28 mouse cellular contexts compared by ENCODE assay signal in genomic region chr14:122246919-122247859, GRCm38 (mm10).
DNase-seq lines count a peak whose midpoint lies in the region; ATAC-seq and TF ChIP-seq lines count a peak whose summit lies in the region.
"Had no signal": no experiment of that assay in that cellular context is flagged by ENCODE, and none has a peak within 500 bp of the region (broad histone marks: within the 10 kb centered on the region; RNA-seq: fewer than 3 reads in every experiment).

No protein-coding gene starts in this region.

- no peak for TF ChIP-seq POLR2A in brain, embryonic 14.5 days (IDR thresholded peaks at IDR 0.05; ENCODE audit: borderline replicate concordance, extremely low read depth, insufficient read depth, insufficient read length, poor library complexity, severe bottlenecking)

- ATAC-seq in forebrain, embryonic 13.5 days, result peak; percentile 75
- ATAC-seq in forebrain, postnatal 0 days, result peak; percentile 14; the same call in 1 of the 2 replicates
- ATAC-seq in limb, embryonic 12.5 days (ENCODE audit: insufficient number of reproducible peaks, insufficient read depth, low FRiP score, low TSS enrichment, low read depth), result peak; percentile 66
- ATAC-seq: hindbrain, embryonic 16.5 days; intestine, embryonic 15.5 days had no signal

- H3K27me3 ChIP-seq in forebrain, embryonic 13.5 days, result peaks cover 28% of the 10 kb centered on the region
- peaks cover 23% of the 10 kb centered on the region; the same call in 1 of the 2 replicates for H3K27me3 ChIP-seq in forebrain, embryonic 10.5 days (ENCODE audit: poor library complexity, severe bottlenecking)
- no peaks in the 10 kb centered on the region for H3K27me3 ChIP-seq in forebrain, postnatal 0 days (ENCODE audit: insufficient read depth, low read length)
- H3K27me3 ChIP-seq in limb, embryonic 12.5 days, result peaks cover 27% of the 10 kb centered on the region
- H3K27me3 ChIP-seq: intestine, embryonic 15.5 days had no signal

- H3K27ac ChIP-seq in forebrain, embryonic 13.5 days, result no peak overlapping the region
- no peak overlapping the region for H3K27ac ChIP-seq in forebrain, embryonic 10.5 days
- no peak overlapping the region for H3K27ac ChIP-seq in forebrain, postnatal 0 days (ENCODE audit: low read depth, low read length)
- H3K27ac ChIP-seq in limb, embryonic 12.5 days, result 0 out of 2 replicates have a peak overlapping the region, but pooled peaks have one; percentile 56
- H3K27ac ChIP-seq: heart, embryonic 13.5 days; intestine, embryonic 15.5 days; kidney, postnatal 0 days; liver, embryonic 14.5 days; stomach, postnatal 0 days had no signal

- no peak for TF ChIP-seq CTCF in brain, embryonic 14.5 days (IDR thresholded peaks at IDR 0.05; ENCODE audit: borderline replicate concordance, extremely low read depth, insufficient read depth, insufficient read length)
- no peak for TF ChIP-seq CTCF in forebrain, postnatal 0 days (IDR thresholded peaks at IDR 0.05; ENCODE audit: low read depth)

- no peak overlapping the region for H3K4me3 ChIP-seq in forebrain, embryonic 13.5 days
- H3K4me3 ChIP-seq in forebrain, embryonic 10.5 days, result no peak overlapping the region
- H3K4me3 ChIP-seq in forebrain, postnatal 0 days (ENCODE audit: low read depth, low read length), result no peak overlapping the region
- no peak overlapping the region for H3K4me3 ChIP-seq in limb, embryonic 12.5 days (replicated peaks)
- H3K4me3 ChIP-seq: heart, embryonic 13.5 days; intestine, embryonic 15.5 days had no signal

- H3K9ac ChIP-seq in forebrain, embryonic 13.5 days, result no peak overlapping the region
- no peak overlapping the region for H3K9ac ChIP-seq in forebrain, postnatal 0 days
- no peak overlapping the region for H3K9ac ChIP-seq in limb, embryonic 12.5 days (replicated peaks)
- H3K9ac ChIP-seq: heart, embryonic 13.5 days; intestine, embryonic 15.5 days; liver, embryonic 14.5 days had no signal

- WGBS in forebrain, embryonic 13.5 days, result 62% methylated on average over 18 of the region's 18 CpGs
- WGBS in forebrain, embryonic 10.5 days, result 92% methylated on average over 18 of the region's 18 CpGs
- WGBS in forebrain, postnatal 0 days, result 40% methylated on average over 18 of the region's 18 CpGs
- 33% methylated on average over 18 of the region's 18 CpGs for WGBS in limb, embryonic 12.5 days

- no peak overlapping the region for H3K4me2 ChIP-seq in forebrain, embryonic 13.5 days
- H3K4me2 ChIP-seq in forebrain, postnatal 0 days (ENCODE audit: low read depth), result no peak overlapping the region
- H3K4me2 ChIP-seq in limb, embryonic 12.5 days, result peak overlapping the region; percentile 23
- H3K4me2 ChIP-seq: heart, embryonic 13.5 days; intestine, embryonic 15.5 days had no signal

- no peaks in the 10 kb centered on the region for H3K9me3 ChIP-seq in forebrain, embryonic 13.5 days (replicated peaks)
- no peaks in the 10 kb centered on the region for H3K9me3 ChIP-seq in forebrain, embryonic 10.5 days
- no peaks in the 10 kb centered on the region for H3K9me3 ChIP-seq in forebrain, postnatal 0 days (ENCODE audit: low read length)
- no peaks in the 10 kb centered on the region for H3K9me3 ChIP-seq in limb, embryonic 12.5 days
- H3K9me3 ChIP-seq: intestine, embryonic 15.5 days had no signal

- H3K36me3 ChIP-seq in forebrain, embryonic 13.5 days (ENCODE audit: poor library complexity, severe bottlenecking), result no peaks in the 10 kb centered on the region
- H3K36me3 ChIP-seq in forebrain, embryonic 10.5 days (replicated peaks), result no peaks in the 10 kb centered on the region
- H3K36me3 ChIP-seq in forebrain, postnatal 0 days (ENCODE audit: insufficient read depth), result no peaks in the 10 kb centered on the region
- H3K36me3 ChIP-seq in limb, embryonic 12.5 days, result no peaks in the 10 kb centered on the region
- H3K36me3 ChIP-seq: heart, embryonic 13.5 days; intestine, embryonic 15.5 days had no signal

- peaks cover 22% of the 10 kb centered on the region for H3K4me1 ChIP-seq in forebrain, embryonic 13.5 days
- H3K4me1 ChIP-seq in forebrain, embryonic 10.5 days, result peaks cover 6% of the 10 kb centered on the region; the same call in 1 of the 2 replicates
- H3K4me1 ChIP-seq in forebrain, postnatal 0 days (ENCODE audit: insufficient read depth), result no peaks in the 10 kb centered on the region
- peaks cover 34% of the 10 kb centered on the region for H3K4me1 ChIP-seq in limb, embryonic 12.5 days (replicated peaks)
- H3K4me1 ChIP-seq: heart, embryonic 13.5 days; intestine, embryonic 15.5 days had no signal

- DNase-seq in forebrain, embryonic 10.5 days (ENCODE audit: extremely low spot score, low spot score), result no peak
- peak; percentile 92 for DNase-seq in brain, embryonic 14.5 days (ENCODE audit: low read depth)
- DNase-seq in forebrain, postnatal 0 days, result peak; percentile 35
- DNase-seq in retina, embryonic 14.5 days (ENCODE audit: low spot score), result no peak
- no peak for DNase-seq in adipocyte (ENCODE audit: low spot score)
- no peak for DNase-seq in cerebellum, adult 11 months
- DNase-seq: adrenal gland, adult 8-10 months; cerebellum, adult 11-12 months; cerebellum, postnatal 10 days; heart, postnatal 10 days; kidney, adult 2 months; kidney, postnatal 4 days; layer of hippocampus, postnatal 36 days; liver; lung, adult 2 months; lung, postnatal 10 days; midbrain, embryonic 14.5 days; right cerebral cortex, postnatal 4 days; thymus, adult 18-20 months; thymus, postnatal 25 days had no signal

Comparison
In these comparisons a context has a peak if more than half of its experiments do, and no peak if none do; other contexts are left out.
1. DNase-seq: peak in brain, embryonic 14.5 days (single experiment) and forebrain, postnatal 0 days (single experiment); none in forebrain, embryonic 10.5 days (single experiment), retina, embryonic 14.5 days (single experiment), adipocyte (single experiment) and cerebellum, adult 11 months (single experiment).
2. ATAC-seq: peak in every context shown above with its lines; median percentile 75 in forebrain, embryonic 13.5 days; 66 in limb, embryonic 12.5 days; 14 in forebrain, postnatal 0 days.